Mouse (Mus musculus) G1E-ER4 (cell line): Measurements from ENCODE around the gene Arl6ip6. TPM values are rescaled to one million over a fixed set of nuclear protein-coding genes. Genes with fewer than 3 reads are reported as not detected.

ENCODE experiments used
- GATA1 ChIP-seq: IDR thresholded peaks from one replicate; pipeline ENCODE4 v1.8.0; 2012; ENCODE audit warnings: low read length, inconsistent platforms
- polyA plus RNA-seq: library from polyadenylated mRNA; stranded (reverse); fragments of >175 nt; gene quantifications from 2 replicates; pipeline ENCODE4 v1.2.3, GENCODE M21; 2012

The Arl6ip6 gene
- 56.5 and 74.5 TPM in 2 replicates for polyA plus RNA-seq

DNA sequence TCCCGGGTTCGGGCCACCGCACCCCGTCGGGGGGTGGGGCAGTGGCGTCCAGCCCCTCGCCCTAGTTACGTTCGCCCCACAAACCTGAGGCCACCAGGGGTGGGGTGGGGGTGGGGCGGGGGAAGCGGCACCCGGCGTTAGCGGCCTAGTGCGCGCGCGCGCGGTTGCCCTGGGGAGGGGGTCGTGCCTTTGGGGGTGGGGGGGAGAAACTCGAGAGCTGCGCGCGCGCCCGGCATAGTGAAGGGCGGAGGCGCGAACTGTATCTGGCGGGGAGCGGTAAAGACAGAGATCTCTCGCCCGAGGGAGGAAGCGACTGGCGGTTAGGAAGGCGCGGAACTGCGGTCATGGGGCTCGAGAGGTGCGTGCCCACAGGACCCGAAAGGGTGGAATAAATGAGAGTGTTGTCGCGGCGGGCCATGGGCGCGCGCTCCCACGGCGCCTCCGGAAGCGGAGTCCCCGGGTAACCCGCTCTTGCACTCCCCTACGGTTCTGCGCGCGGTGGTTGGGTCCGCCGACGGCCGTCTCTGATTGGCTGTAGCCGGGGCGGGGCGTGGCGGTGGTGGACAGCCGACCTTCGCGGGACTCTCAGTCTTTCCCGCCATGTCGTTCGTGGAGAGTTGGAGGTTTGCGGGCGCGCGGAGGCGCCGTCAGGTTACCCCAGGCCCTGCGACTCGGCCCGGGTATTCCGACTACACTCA, at the start of gene Arl6ip6:
Arl6ip6 (plus strand) TSS at position 204 of the 698 bp plus-strand sequence.
- no peak for TF ChIP-seq GATA1

DNA sequence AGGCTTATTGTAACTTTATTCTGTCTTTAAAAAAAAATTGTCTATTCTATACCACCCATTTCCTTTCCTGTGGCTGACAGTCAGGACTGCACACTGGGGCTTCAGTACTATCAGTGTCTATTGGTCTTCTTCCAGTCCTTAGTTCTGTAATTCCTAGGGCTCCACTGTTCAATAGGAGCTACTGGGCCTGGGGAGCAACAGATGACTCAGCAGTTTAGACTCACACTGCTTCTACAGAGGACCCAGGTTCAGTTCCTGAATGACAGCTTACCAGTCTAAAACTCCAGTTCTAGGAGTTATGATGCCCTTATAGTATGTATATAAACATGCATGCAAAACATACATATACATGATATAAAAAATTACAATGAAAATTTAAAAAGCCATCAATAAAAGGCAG, 44.7 kb upstream of the Arl6ip6 start:
- no peak for TF ChIP-seq GATA1

DNA sequence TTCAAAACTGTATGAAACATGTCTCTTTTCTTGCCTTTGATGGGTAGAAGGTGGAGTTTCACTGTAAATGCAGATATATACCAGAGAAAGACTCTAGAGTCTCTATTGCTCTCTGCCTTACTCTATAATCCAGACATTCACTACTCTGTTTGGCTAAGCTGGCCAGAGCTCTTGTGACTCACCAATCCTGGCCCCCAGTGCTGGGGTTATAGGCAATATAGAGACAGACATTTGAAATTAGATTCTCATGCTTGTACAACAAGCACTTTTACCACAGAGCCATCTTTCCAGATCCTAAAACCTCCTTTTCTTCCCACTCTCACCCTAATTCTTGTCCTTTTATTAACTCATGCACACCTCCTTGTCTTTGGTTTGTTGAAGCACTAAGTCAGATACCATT, 17.6 kb upstream of the Arl6ip6 start:
- TF ChIP-seq GATA1 = no peak

DNA sequence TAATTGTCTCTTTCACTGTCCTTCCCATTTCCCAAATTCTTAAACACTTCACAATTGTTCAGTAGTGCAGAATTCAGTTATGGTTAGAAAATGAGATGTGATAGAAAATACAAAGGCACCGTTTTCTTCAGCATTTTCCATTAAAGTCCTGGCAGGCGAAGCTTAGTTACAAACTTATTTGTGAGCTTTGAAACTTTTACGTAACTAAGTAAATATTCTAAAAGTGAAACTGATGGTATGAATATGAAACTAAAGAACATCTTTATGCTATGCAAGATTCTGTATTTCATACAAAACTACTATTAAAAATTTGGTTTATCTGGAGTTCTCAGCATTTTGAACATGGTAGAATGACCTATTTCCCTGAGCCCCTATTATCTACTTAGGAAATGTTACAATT, 12.6 kb upstream of the Arl6ip6 start:
- TF ChIP-seq GATA1 = no peak

DNA sequence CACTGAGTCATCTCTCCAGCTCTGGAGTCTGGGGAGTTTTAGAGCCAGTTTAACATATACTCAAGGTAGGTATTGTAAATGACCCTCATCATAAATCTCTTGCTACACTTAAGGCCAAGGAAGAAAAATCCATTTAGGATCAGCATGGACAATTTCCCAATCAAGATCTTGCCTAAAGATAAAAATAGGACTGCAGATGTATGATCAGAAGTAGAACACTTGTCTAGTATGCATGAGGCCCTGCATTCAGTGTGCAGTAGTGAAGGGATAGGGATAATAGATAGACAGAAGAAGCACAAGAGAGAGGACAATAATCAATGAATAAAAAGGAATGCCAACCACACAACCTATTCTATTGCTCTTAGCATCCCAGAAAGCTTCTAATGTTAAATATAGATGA, 11.7 kb upstream of the Arl6ip6 start:
- no peak for TF ChIP-seq GATA1

DNA sequence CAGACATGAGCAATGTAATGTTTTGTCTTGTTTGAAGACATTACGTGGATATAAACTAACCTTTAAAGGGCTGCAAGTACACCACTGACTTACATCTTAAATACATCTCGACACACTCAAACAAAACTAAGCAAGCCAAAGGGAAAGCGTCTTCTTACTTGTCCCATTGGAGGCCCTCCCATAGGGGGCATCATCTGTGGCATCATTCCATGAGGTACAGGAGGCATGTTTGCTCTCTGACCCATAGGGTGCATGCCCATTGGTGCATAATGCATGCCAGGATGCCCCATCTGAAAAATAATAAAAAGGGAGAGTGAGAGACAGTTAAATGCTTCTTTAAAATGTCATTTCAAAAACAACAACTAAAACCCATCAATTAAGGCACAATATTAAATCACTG, 1.7 kb upstream of the Arl6ip6 start:
- TF ChIP-seq GATA1 = no peak

DNA sequence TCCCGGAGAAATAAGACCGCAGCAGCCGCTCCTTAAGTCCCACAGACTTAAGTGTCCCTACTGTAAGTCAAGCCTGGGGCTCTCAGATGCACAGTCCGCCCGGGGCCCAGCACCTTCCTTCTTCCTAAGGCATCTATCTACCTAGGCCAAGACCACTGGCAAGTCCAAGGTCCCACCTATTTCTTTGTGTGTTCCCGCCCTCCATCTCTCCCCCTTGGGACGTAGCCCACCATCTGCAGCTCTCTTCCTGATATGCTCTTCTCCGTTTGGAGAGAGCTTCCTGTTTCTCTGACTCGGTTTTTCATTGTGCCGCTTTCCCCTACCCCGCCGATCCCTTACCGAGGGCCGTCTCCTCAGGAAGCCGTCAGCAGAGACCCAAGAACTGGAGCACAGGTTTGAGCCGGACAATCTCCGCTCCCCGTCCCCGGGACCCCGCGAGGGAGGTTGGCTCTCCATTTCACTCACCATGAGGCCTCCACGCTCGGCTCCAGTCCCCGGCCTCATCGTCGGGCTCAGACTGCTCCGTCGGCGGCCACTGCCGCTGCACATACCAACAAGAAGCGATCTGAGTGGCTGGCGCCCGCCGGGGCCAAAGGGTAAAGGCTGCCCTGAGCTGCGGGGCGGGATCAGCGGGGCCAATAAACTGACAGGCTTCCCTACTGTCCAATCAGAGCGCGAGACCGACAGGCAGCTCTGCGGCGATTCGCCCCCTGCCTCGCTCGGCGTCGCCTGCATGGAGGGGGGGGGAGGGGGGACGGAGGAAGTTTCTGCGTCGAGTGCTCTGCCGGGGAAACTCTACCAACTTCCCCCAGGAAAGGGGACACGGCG, 628 bp upstream of the Arl6ip6 start, which contains the start of gene Prpf40a:
Prpf40a (minus strand) TSS at position 601 of the 828 bp plus-strand sequence.
- TF ChIP-seq GATA1 = no peak

DNA sequence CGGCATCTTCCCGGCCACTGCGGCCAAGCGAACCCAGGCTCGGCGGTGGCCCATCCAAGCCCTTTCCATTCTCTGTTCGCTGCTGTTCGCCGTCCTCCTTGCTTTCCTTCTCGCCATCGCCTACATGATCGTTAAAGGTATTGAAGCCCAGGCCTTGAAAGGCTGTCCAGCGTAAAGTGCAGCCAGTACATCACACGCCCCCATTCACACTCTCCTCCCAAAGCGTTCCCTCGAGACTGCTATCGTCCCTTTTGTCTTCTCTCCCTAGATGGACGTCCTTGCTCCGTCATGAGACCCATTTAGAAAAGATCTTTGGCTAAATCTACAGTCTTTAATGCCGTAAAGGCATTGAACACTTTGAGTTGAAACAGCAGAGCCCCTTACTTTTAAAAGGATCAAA, 860 bp downstream of the Arl6ip6 start:
- TF ChIP-seq GATA1 = no peak

DNA sequence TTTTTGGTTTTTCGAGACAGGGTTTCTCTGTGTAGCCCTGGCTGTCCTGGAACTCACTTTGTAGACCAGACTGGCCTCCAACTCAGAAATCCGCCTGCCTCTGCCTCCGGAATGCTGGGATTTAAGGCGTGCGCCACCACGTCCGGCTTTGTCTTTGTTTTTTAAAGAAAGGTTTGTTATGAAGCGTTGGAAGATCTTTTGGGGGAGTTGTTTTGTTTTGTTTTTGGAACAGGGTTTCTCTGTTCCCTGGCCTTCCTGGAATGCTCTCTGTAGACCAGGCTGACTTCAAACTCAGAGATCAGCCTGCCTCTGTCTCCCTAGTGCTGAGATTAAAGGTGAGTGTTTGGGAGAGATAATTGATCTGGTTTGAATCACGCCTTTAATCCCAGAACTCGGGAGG, 4.9 kb downstream of the Arl6ip6 start:
- TF ChIP-seq GATA1 = no peak

DNA sequence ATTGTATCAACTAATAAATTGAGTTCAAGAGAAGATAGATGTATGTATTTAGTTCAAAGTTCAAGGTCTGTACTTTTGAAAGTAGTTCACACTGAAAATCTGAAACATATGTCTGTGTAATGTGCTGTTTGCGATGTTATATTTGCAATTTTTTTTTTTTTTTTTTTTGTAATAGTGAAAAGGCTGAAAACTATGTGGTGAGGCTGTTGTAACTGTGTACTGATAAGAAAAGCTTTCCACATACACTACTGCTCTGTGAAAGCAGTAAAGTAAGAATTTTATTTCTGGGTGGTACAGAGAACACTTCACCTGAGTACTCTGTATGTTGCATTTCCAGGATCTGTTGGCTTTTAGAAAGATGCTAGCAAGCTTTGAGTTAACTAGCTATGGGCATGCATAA, 7.7 kb downstream of the Arl6ip6 start:
- no peak for TF ChIP-seq GATA1

DNA sequence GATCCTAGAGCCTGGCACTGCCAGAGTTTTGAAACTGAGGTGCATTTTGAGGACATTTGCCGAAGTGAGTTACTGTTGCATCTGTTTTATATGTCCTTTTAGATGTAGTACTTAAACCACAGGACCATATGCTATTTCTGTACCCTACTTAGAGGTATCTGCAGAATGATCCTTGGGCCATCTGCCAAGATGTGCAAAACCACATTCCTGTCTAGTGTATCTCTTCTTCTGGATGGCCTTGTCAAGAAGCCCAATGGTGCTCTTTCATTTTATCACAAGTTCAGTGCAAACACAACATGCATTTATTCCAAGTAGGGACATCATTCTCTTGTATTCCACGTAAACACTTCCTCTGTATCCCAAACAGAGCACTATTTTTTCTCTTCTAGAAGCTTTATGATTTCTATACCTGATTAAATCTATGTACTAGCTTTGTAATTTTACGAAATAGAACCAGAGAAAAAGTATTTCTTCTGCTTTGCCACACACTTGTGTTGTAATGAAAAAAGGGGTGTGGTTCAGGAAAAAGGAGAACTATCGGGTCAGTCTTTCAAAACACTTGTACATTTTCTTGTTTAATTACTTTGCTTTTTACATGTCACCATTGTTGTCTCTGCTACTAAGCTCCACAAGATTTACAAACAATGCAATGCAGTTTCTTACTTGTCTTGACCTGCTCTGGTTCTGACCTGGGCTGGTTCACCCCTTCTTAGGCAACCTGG, 8.8 kb downstream of the Arl6ip6 start:
- TF ChIP-seq GATA1 = no peak

DNA sequence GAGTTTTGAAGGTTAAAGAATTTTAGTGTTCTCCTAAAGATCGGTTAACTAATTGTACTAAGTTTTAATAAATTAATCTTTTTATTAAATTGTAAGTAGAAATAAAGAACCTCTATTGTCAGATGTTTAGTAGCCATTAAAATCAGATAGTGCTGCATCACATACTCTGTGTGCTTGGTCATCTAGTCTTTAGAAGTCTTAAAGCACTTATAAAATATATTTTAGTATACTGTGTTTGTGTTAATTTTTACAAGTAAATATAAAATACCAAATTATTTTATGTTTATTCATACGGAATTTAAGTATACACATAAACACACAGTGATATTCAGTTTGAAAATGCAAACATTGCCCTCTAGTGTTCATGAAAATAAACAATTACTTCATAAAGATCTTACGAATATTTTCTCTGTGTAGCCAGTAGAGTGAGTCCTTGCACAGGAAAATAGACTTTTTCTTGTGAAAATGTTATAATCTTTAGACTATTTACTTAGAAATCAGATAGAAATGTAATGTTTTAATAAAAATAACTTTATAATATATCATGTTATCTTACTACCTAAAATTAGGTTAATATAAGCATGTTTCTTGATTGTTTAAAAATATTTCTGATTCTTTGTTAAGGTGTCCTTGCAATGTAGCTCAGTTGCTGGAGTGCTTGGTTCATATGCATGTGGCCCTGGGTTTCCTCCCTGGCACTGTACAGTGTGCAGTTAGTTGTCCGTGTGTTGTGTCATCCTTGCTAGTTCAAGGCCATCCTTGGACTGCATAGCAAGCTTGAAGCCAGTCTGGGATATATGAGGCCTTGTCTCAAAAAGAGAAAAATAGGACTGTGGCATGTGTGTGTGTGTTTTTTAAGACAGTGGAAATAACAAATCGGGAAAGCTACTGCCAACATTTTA, 13.1 kb downstream of the Arl6ip6 start:
- TF ChIP-seq GATA1 = no peak

DNA sequence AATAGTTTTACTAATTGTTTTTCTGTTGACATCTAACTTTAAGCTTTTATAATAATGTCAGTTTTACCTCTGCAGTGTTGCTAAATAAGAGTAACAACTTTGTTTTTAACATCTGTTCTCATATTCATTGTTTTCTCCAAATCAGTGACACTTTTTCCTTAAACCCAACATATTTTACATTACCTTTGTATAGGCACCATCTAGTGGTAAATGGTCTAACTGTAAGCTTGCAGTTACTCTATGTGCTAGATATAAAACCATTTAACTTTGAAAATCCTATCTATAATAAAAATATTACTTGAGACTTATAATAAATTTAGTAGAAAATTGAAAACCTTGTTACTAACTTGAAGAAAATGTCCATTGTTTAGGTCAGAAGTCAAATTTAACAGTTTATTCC, 15.2 kb downstream of the Arl6ip6 start:
- TF ChIP-seq GATA1 = no peak

DNA sequence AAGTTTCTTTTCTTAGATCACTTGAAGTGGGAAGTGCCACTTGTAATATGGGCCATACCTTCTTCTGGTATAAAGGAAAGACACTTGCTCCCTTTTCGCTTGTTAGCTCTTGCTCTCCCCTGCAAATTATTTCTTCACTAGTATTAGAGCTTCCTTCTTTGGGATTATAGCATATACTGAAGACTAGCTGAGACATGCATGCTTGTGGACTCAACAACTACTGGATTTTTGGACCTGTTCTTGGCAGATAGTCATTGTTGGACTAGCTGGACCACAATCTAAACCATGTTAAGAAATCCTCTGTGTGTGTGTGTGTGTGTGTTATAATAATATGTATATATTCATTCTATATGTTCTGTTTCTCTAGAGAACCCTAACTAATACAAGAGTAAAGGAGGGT, 22.0 kb downstream of the Arl6ip6 start:
- no peak for TF ChIP-seq GATA1

DNA sequence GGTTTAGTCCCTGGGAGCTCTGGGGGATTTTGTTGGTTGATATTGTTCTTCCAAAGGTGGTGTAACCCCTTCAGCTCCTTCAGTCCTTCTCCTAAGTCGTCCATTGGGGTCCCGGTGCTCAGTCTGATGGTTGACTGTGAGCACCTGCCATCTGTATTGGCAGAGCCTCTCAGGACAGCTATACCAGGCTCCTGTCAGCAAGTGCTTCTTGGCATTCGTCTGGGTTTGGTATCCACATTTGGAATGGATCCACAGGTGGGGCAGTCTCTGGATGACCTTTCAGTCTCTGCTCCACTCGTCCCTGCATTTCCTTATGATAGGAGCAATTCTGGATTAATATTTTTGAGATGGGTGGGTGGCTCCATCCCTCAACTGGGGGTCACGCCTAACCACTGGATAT, 30.7 kb downstream of the Arl6ip6 start:
- TF ChIP-seq GATA1 = no peak
